Mouse (Mus musculus) hindbrain, embryonic 11.5 days (tissue): ENCODE data around the gene Clba1. TPM values are rescaled to one million over a fixed set of nuclear protein-coding genes. Genes with fewer than 3 reads are reported as not detected.

Experiments used
- ATAC-seq: fragments of 200-750 bp; cut with Nextera tagmentation; 2 replicates; pipeline ENCODE4 v1.8.0; 2017; ENCODE audit warnings: mild to moderate bottlenecking, moderate TSS enrichment, moderate library complexity; ENCODE audit not compliant: low FRiP score
- DNase-seq: peaks from one replicate; pipeline ENCODE4 v3.0.0-alpha.2; 2015; ENCODE audit warnings: low spot score
- H3K27ac ChIP-seq: fragments of 300-500 bp; sonication (generic); 2 replicates; pipeline ENCODE4 v1.5.1; 2014; ENCODE audit warnings: mild to moderate bottlenecking, low read depth, low read length
- H3K27me3 ChIP-seq: fragments of 300-500 bp; sonication (generic); 2 replicates; pipeline ENCODE4 v1.6.1; 2014; ENCODE audit warnings: mild to moderate bottlenecking, low read length, moderate library complexity, mixed read lengths; ENCODE audit not compliant: control insufficient read depth, insufficient read depth
- H3K36me3 ChIP-seq: fragments of 300-500 bp; sonication (generic); 2 replicates; pipeline ENCODE4 v1.6.1; 2014; ENCODE audit warnings: mild to moderate bottlenecking, low read length, moderate library complexity, mixed read lengths; ENCODE audit not compliant: control insufficient read depth, insufficient read depth
- H3K4me1 ChIP-seq: fragments of 300-500 bp; sonication (generic); replicated peaks from 2 replicates; pipeline ENCODE4 v1.6.1; 2014; ENCODE audit warnings: low read length, mixed read lengths; ENCODE audit not compliant: control insufficient read depth, insufficient read depth
- H3K4me2 ChIP-seq: fragments of 300-500 bp; sonication (generic); replicated peaks from 2 replicates; pipeline ENCODE4 v1.6.1; 2014; ENCODE audit warnings: mild to moderate bottlenecking, low read depth, low read length
- H3K4me3 ChIP-seq: fragments of 300-500 bp; sonication (generic); 2 replicates; pipeline ENCODE4 v1.5.1; 2014; ENCODE audit warnings: low read depth, low read length
- H3K9ac ChIP-seq: fragments of 300-500 bp; sonication (generic); 2 replicates; pipeline ENCODE4 v1.6.1; 2014; ENCODE audit warnings: low read depth, low read length
- H3K9me3 ChIP-seq: fragments of 300-500 bp; sonication (generic); 2 replicates; pipeline ENCODE4 v1.6.1; 2016; ENCODE audit warnings: low read length; ENCODE audit not compliant: control insufficient read depth
- WGBS: fragments of 180-500 bp; shearing (Covaris S2); extraction: QIAGEN DNeasy Blood & Tissue Kit; methylation state at CpG from one replicate; pipeline ENCODE4 v1.1.7; 2014; 5-methylcytosine and 5-hydroxymethylcytosine counted together
- polyA plus RNA-seq: library from polyadenylated mRNA; unstranded; fragments of >200 nt; fragmentation: Nextera tagmentation; extraction: Ambion mirVana; gene quantifications from 2 replicates; pipeline ENCODE4 v1.2.1, GENCODE M21; 2014

Gene Clba1
- polyA plus RNA-seq, 1 experiment from 2014 or later = 15.4 TPM

DNA sequence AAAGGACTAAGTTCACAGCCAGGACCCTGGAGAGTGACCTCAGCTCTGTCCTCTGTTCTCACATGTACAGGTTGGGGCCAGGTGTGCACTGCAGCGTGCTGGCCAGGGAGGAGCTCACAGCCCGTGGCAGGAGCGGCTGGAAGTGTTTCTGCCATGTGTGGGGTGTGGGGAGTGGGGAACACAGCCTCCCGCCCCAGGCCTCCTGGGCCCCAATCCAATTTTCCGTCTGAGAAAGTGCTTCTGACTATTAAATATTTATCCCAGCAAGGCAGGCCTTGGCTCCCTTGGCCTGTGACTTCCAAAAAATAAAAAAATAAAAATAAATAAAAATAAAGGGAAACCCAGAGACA, 10.4 kb upstream of the Clba1 start:
- no peaks in the 10 kb centered on the region for H3K9me3 ChIP-seq
- H3K27me3 ChIP-seq = peaks cover 18% of the 10 kb centered on the region
- no peak overlapping the region for H3K4me2 ChIP-seq
- DNase-seq = no peak
- no peak overlapping the region for H3K9ac ChIP-seq
- ATAC-seq = no peak
- H3K4me1 ChIP-seq = 0 out of 2 replicates have a peak, but pooled peaks cover 3% of the 10 kb centered on the region
- 49% methylated on average over 5 of the region's 5 CpGs for WGBS
- H3K27ac ChIP-seq = no peak overlapping the region
- H3K36me3 ChIP-seq = no peaks in the 10 kb centered on the region
- no peak overlapping the region for H3K4me3 ChIP-seq

DNA sequence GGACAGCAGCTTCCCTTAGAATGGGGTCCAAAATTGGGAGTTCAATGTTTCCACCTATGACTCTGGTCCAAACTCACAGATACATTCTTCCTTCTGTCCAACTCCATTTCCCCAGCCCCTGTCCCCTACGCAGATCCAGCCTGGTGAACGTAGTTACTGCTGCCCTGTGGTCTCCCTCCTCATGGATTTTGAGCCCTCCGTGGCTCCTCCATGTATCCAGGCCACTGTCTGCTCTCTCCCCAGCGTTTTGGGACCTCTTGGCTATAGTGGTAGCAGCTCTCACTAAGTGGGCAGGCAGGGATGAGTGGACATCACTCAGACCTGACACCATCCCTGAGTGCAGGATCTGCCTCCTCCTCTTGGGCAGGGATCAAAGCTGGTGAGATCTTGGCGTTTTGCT, 10.0 kb upstream of the Clba1 start:
- Histone ChIP-seq H3K9ac (no peak overlapping the region), H3K36me3 (no peaks in the 10 kb centered on the region), H3K9me3 (no peaks in the 10 kb centered on the region), H3K4me1 (0 out of 2 replicates have a peak, but pooled peaks cover 3% of the 10 kb centered on the region), H3K4me2 (no peak overlapping the region), H3K27me3 (peaks cover 18% of the 10 kb centered on the region), H3K27ac (no peak overlapping the region), H3K4me3 (no peak overlapping the region)
- DNase-seq = no peak
- 75% methylated on average over 5 of the region's 5 CpGs for WGBS
- no peak for ATAC-seq

DNA sequence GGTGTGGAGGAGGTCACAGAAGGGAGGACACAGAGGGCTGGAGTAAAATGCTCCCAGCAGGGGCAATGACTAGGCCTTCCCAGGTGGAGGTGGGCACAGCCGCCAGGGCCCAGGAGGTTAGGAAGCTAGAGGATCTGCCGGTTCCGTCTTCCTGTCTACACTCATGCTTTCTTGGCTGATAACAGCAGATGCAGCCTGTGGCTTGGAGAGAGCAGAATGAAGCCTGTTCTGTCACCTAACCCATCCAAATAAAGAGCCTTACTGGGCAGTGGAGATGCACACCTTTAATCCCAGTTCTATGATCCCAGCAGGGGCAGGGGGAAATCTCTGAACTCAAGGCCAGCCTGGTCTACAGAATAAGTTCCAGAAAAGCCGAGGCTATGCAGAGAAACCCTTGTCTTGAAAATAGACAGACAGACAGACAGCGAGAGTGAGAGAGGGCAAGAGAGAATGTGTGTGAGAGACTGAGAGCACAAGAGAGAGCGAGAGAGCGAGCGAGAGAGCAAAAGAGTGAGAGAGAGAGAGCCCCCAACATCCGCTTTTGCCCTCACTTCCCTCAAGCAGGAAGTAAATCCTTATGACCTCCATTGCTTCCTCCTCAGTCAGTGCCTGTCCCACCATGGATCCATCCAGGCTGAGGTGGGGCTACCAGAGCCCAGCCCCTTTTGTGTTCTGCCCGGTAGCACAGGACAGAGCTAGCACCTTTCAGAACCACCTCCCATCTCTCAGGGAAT, 9.3 kb upstream of the Clba1 start:
- no peak overlapping the region for H3K9ac ChIP-seq
- H3K27me3 ChIP-seq = peaks cover 18% of the 10 kb centered on the region
- no peak for ATAC-seq
- no peak overlapping the region for H3K4me3 ChIP-seq
- H3K4me1 ChIP-seq = 0 out of 2 replicates have a peak, but pooled peaks cover 3% of the 10 kb centered on the region
- no peaks in the 10 kb centered on the region for H3K36me3 ChIP-seq
- no peak for DNase-seq
- 86% methylated on average over 10 of the region's 10 CpGs for WGBS
- H3K9me3 ChIP-seq = no peaks in the 10 kb centered on the region
- H3K27ac ChIP-seq = no peak overlapping the region
- H3K4me2 ChIP-seq = no peak overlapping the region

DNA sequence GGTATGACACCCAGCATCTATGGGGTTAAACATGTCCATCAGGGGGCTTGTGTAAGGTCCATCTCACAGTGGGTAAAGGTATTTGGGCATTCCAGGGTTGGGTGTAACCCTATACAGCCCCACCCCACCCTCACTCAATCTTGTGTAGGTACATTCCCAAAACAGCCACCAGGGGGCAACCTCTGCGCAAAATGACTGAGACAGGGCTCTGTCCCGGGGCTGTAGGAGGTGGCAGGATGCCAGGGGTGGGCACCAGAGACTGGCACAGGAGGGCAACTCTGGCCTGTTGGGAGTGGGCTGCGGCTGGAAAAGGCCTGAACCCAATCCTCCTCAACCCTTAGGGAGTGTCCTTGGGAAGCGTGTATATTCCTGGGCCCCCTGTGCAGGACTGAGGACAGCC, 8.3 kb upstream of the Clba1 start:
- 21% methylated on average over 4 of the region's 4 CpGs for WGBS

DNA sequence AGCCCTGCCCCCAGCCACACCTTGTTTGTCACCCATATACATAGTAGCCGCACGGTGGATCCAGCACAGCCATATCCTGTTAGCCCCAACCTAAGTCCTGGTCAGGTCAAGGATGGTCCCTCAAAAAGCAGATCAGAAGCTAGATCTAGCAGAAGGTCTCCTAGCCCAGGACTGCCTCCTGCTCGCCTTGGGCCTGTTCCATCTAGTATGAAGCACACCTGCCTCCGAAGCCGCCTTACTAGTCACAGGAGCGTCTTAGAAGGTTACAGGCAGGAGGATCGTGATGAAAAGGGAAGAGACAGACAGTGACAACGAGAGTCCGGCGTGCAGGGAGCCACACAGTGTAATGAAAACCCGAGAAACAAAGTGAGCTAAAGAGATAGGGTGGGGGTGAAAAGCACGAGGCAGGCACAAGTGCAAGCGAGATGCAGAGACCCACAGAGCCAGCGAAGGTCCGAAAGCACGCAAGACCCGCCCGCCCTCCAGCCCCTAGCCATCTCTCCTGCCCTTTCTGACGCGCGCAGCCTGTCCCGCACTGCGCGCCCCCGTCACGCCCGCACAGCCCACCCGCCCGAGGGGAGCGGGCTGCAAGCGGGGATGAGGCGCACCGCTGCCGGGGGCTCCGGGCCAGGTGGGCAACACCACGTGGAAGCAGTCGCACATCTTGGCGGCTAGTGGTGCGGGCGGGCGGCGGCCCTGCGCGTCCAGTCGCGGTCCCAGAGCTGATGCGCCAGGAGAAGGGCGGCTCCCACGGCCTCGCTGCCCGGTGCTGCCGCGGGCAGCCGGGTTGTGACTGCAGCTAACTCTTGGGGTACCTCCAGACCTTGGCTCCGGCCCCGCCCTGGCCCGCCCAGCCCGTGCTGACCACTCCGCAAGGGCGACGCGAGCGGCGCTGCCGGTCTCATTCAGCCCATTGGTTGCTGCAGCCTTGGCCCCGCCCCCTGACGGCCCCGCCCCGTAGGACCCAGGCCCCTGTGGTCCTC, 6.6 kb upstream of the Clba1 start, which contains the start of gene Ahnak2:
Gene Ahnak2, minus strand, starts transcription at position 794 of the 983 bp plus-strand sequence.
- Histone ChIP-seq H3K36me3 (no peaks in the 10 kb centered on the region), H3K4me2 (peak within 1 kb of the TSS; percentile 100), H3K9ac (peak within 1 kb of the TSS; percentile 61), H3K4me3 (peak within 1 kb of the TSS; percentile 58), H3K27ac (no peak within 1 kb of the TSS), H3K4me1 (0 out of 2 replicates have a peak, but pooled peaks cover 3% of the 10 kb centered on the region), H3K27me3 (peaks cover 18% of the 10 kb centered on the region), H3K9me3 (no peaks in the 10 kb centered on the region)
- ATAC-seq (peak; percentile 79), DNase-seq (peak; percentile 79)
- WGBS = 6% methylated on average over 45 of the region's 69 CpGs

More for the DNA sequence above, 8.3 kb upstream of the Clba1 start:
- H3K36me3 ChIP-seq = no peaks in the 10 kb centered on the region
- no peak overlapping the region for H3K9ac ChIP-seq
- no peak overlapping the region for H3K4me3 ChIP-seq
- H3K27ac ChIP-seq = no peak overlapping the region
- peaks cover 18% of the 10 kb centered on the region for H3K27me3 ChIP-seq
- H3K4me2 ChIP-seq = no peak overlapping the region
- 0 out of 2 replicates have a peak, but pooled peaks cover 3% of the 10 kb centered on the region for H3K4me1 ChIP-seq
- DNase-seq (peak; percentile 85), ATAC-seq (peak; percentile 29; the same call in 1 of the 2 replicates)
- H3K9me3 ChIP-seq = no peaks in the 10 kb centered on the region

DNA sequence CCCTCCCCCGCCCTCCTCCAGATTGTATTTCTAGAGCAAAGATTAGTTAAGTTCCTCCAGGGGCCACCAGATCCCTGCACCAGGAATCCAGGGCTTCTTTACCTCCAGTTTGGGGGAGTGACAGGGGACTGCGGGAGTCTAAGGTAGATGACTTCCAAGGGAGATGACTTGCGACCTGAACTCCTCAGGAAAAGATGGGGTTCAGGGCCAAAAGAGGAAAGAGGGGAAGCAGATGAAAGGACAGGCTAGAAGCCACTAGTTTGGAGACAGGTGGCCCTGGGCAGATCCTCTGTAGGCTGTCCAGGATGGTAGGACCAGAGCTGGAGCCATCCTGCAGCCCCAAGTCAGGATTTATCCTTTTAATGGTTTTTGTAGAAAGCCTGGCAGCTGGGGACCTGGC, 5.8 kb upstream of the Clba1 start:
- Histone ChIP-seq H3K27ac (no peak overlapping the region), H3K27me3 (peaks cover 18% of the 10 kb centered on the region), H3K4me1 (0 out of 2 replicates have a peak, but pooled peaks cover 3% of the 10 kb centered on the region), H3K9me3 (no peaks in the 10 kb centered on the region), H3K9ac (no peak overlapping the region), H3K4me2 (no peak overlapping the region; the same call in 1 of the 2 replicates), H3K4me3 (no peak overlapping the region), H3K36me3 (no peaks in the 10 kb centered on the region)
- WGBS = 28% methylated on average over 3 of the region's 3 CpGs
- DNase-seq = no peak
- ATAC-seq = no peak

DNA sequence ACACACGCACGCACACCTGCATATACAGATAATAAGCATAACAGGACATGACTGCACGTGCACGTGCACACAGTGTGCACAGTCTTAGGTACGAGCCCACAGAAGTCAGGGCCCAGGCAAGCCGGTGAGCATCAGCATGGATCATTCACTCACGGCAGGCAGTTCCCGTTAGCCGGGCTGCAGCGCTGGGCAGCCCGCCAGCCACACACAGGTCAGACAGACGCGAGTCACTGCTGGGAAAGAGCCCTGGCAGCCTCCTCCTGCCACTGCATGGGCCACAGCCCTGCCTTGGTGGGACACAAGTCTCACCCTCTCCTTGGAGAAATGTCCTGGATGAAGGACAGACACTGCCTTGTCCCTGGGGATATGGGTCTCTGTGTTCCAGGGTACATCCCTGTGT, 4.7 kb upstream of the Clba1 start:
- Histone ChIP-seq H3K36me3 (no peaks in the 10 kb centered on the region), H3K4me1 (peaks cover 3% of the 10 kb centered on the region; the same call in 1 of the 2 replicates), H3K4me2 (no peak overlapping the region), H3K9ac (no peak overlapping the region), H3K4me3 (no peak overlapping the region), H3K9me3 (no peaks in the 10 kb centered on the region), H3K27ac (no peak overlapping the region), H3K27me3 (peaks cover 18% of the 10 kb centered on the region)
- ATAC-seq (no peak), DNase-seq (no peak)
- 62% methylated on average over 13 of the region's 13 CpGs for WGBS

DNA sequence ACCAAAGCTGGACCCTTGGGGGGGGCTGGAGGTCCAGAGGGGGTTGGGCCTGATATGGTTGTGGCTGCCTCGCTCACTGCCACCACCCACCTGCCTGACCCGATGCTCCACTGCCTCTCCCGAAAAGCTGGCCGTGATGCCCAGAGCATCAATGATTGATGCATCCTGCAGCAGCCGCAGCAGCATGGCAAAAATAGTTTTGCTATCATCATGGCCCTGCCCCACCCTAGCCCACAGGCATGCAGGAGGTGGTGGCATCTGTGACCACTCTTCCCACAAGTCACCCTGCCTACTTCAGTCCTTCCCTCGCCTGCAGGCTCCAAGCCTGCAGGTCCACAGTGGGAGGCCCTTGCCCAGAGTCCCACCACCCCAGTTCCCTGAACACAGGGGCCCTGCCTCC, 2.7 kb upstream of the Clba1 start:
- peaks cover 9% of the 10 kb centered on the region for H3K4me1 ChIP-seq
- no peak overlapping the region for H3K4me2 ChIP-seq
- H3K9me3 ChIP-seq = no peaks in the 10 kb centered on the region
- DNase-seq (no peak), ATAC-seq (no peak)
- no peaks in the 10 kb centered on the region for H3K36me3 ChIP-seq
- peaks cover 12% of the 10 kb centered on the region for H3K27me3 ChIP-seq
- WGBS = 80% methylated on average over 6 of the region's 6 CpGs
- H3K4me3 ChIP-seq = no peak overlapping the region
- H3K27ac ChIP-seq = no peak overlapping the region
- no peak overlapping the region for H3K9ac ChIP-seq
